Mouse (Mus musculus) limb, embryonic 12.5 days (tissue): ENCODE results near the gene Bglap2. TPM values are rescaled to one million over a fixed set of nuclear protein-coding genes. Genes with fewer than 3 reads are reported as not detected.
"Not testable (repeated sequence)": the region's sequence is repeated elsewhere in the genome, so short reads cannot be mapped to it uniquely, and the experiment has no call there.

Source experiments
- ATAC-seq: fragments of 200-750 bp; cut with Nextera tagmentation; 2 replicates; pipeline ENCODE4 v1.8.0; 2017; ENCODE audit warnings: low read depth, moderate TSS enrichment; ENCODE audit not compliant: insufficient number of reproducible peaks, insufficient read depth, low FRiP score, low TSS enrichment
- H3K27ac ChIP-seq: fragments of 300-500 bp; sonication (generic); 2 replicates; pipeline ENCODE4 v1.5.1; 2016; ENCODE audit warnings: mild to moderate bottlenecking, moderate library complexity
- H3K27me3 ChIP-seq: fragments of 300-500 bp; sonication (generic); 2 replicates; pipeline ENCODE4 v1.6.1; 2016; ENCODE audit warnings: mild to moderate bottlenecking, moderate library complexity
- H3K36me3 ChIP-seq: fragments of 300-500 bp; sonication (generic); 2 replicates; pipeline ENCODE4 v1.6.1; 2016; ENCODE audit warnings: mild to moderate bottlenecking, moderate library complexity
- H3K4me1 ChIP-seq: fragments of 300-500 bp; sonication (generic); replicated peaks from 2 replicates; pipeline ENCODE4 v1.6.1; 2016
- H3K4me2 ChIP-seq: fragments of 300-500 bp; sonication (generic); 2 replicates; pipeline ENCODE4 v1.6.1; 2016; ENCODE audit warnings: mild to moderate bottlenecking, moderate library complexity
- H3K4me3 ChIP-seq: fragments of 300-500 bp; sonication (generic); replicated peaks from 2 replicates; pipeline ENCODE4 v1.5.1; 2016; ENCODE audit warnings: mild to moderate bottlenecking
- H3K9ac ChIP-seq: fragments of 300-500 bp; sonication (generic); replicated peaks from 2 replicates; pipeline ENCODE4 v1.6.1; 2016; ENCODE audit warnings: mild to moderate bottlenecking, moderate library complexity
- H3K9me3 ChIP-seq: fragments of 300-500 bp; sonication (generic); 2 replicates; pipeline ENCODE4 v1.6.1; 2016; ENCODE audit warnings: mild to moderate bottlenecking, moderate library complexity
- WGBS: fragments of 180-500 bp; shearing (Covaris S2); methylation state at CpG from one replicate; pipeline ENCODE4 v1.1.7; 2016; 5-methylcytosine and 5-hydroxymethylcytosine counted together
- polyA plus RNA-seq: library from polyadenylated mRNA; unstranded; fragments of >200 nt; fragmentation: Nextera tagmentation; extraction: Ambion mirVana; gene quantifications from 2 replicates; pipeline ENCODE4 v1.2.1, GENCODE M21; 2016

Bglap2 gene
- not detected in 2 replicates for polyA plus RNA-seq

- not testable (repeated sequence) for H3K36me3 ChIP-seq, H3K9me3 ChIP-seq, ATAC-seq, H3K9ac ChIP-seq, H3K27me3 ChIP-seq, H3K4me3 ChIP-seq, H3K4me1 ChIP-seq, H3K4me2 ChIP-seq, H3K27ac ChIP-seq
- WGBS: 78% methylated on average over 5 of the region's 5 CpGs
Observed at GRCm38 (mm10) chr3:88378599-88378998, at the start of gene Bglap2. TSS of gene Bglap2 (minus strand) at chr3:88378699.

- no peaks in the 10 kb centered on the region for H3K27me3 ChIP-seq
- no peak overlapping the region for H3K9ac ChIP-seq
- H3K4me3 ChIP-seq: no peak overlapping the region
- H3K27ac ChIP-seq: no peak overlapping the region
- no peaks in the 10 kb centered on the region for H3K36me3 ChIP-seq
- H3K4me1 ChIP-seq: peaks cover 15% of the 10 kb centered on the region
- no peak for ATAC-seq
- no peaks in the 10 kb centered on the region for H3K9me3 ChIP-seq
- WGBS: 85% methylated on average over 4 of the region's 4 CpGs
- no peak overlapping the region for H3K4me2 ChIP-seq
Observed at GRCm38 (mm10) chr3:88427342-88427905, 48.9 kb upstream of the Bglap2 start.

GRCm38 (mm10) chr3:88425708-88426420, 47.4 kb upstream of the Bglap2 start:
- no peak for ATAC-seq
- no peaks in the 10 kb centered on the region for H3K27me3 ChIP-seq
- H3K4me3 ChIP-seq: no peak overlapping the region
- peaks cover 22% of the 10 kb centered on the region for H3K4me1 ChIP-seq
- WGBS: 81% methylated on average over 10 of the region's 10 CpGs
- no peaks in the 10 kb centered on the region for H3K9me3 ChIP-seq
- 0 out of 2 replicates have a peak overlapping the region, but pooled peaks have one; percentile 90 for H3K4me2 ChIP-seq
- H3K27ac ChIP-seq: no peak overlapping the region
- no peak overlapping the region for H3K9ac ChIP-seq
- peaks cover 8% of the 10 kb centered on the region for H3K36me3 ChIP-seq

GRCm38 (mm10) chr3:88425330-88425689, 46.8 kb upstream of the Bglap2 start:
- no peaks in the 10 kb centered on the region for H3K9me3 ChIP-seq
- ATAC-seq: no peak
- peak overlapping the region; percentile 60 for H3K4me3 ChIP-seq
- peaks cover 14% of the 10 kb centered on the region for H3K36me3 ChIP-seq
- peak overlapping the region; percentile 90 for H3K4me2 ChIP-seq
- WGBS: 3% methylated on average over 2 of the region's 2 CpGs
- H3K27ac ChIP-seq: no peak overlapping the region
- no peaks in the 10 kb centered on the region for H3K27me3 ChIP-seq
- peaks cover 22% of the 10 kb centered on the region for H3K4me1 ChIP-seq
- no peak overlapping the region for H3K9ac ChIP-seq

GRCm38 (mm10) chr3:88424605-88425329, 46.3 kb upstream of the Bglap2 start, which contains the start of gene Slc25a44:
TSS of gene Slc25a44 (minus strand) at chr3:88425139.
- ATAC-seq: peak; percentile 97
- Histone ChIP-seq H3K4me1 (peaks cover 22% of the 10 kb centered on the region), H3K9me3 (no peaks in the 10 kb centered on the region), H3K27ac (0 out of 2 replicates have a peak within 1 kb of the TSS, but pooled peaks have one; percentile 20), H3K9ac (peak within 1 kb of the TSS; percentile 63), H3K36me3 (peaks cover 19% of the 10 kb centered on the region), H3K4me3 (peak within 1 kb of the TSS; percentile 60), H3K27me3 (no peaks in the 10 kb centered on the region), H3K4me2 (peak within 1 kb of the TSS; percentile 90)
- 2% methylated on average over 35 of the region's 35 CpGs for WGBS

- ATAC-seq: no peak
- Histone ChIP-seq H3K36me3 (peaks cover 45% of the 10 kb centered on the region), H3K9me3 (no peaks in the 10 kb centered on the region), H3K4me1 (peaks cover 22% of the 10 kb centered on the region), H3K27me3 (no peaks in the 10 kb centered on the region), H3K4me2 (no peak overlapping the region), H3K27ac (no peak overlapping the region), H3K9ac (no peak overlapping the region), H3K4me3 (no peak overlapping the region)
- 52% methylated on average over 9 of the region's 9 CpGs for WGBS
Observed at GRCm38 (mm10) chr3:88422020-88422720, 43.7 kb upstream of the Bglap2 start.

- Histone ChIP-seq H3K4me1 (peaks cover 22% of the 10 kb centered on the region), H3K9me3 (no peaks in the 10 kb centered on the region), H3K27ac (no peak overlapping the region), H3K9ac (no peak overlapping the region; the same call in 1 of the 2 replicates), H3K27me3 (no peaks in the 10 kb centered on the region), H3K36me3 (peaks cover 59% of the 10 kb centered on the region), H3K4me2 (no peak overlapping the region), H3K4me3 (no peak overlapping the region)
- ATAC-seq: no peak
- WGBS: 94% methylated on average over 19 of the region's 19 CpGs
Observed at GRCm38 (mm10) chr3:88420771-88421170, 42.3 kb upstream of the Bglap2 start.

- Histone ChIP-seq H3K36me3 (peaks cover 85% of the 10 kb centered on the region), H3K4me3 (no peak overlapping the region), H3K27me3 (no peaks in the 10 kb centered on the region), H3K9me3 (no peaks in the 10 kb centered on the region), H3K27ac (no peak overlapping the region), H3K4me1 (peaks cover 10% of the 10 kb centered on the region; the same call in 1 of the 2 replicates), H3K9ac (no peak overlapping the region), H3K4me2 (no peak overlapping the region)
- ATAC-seq: no peak
- 74% methylated on average over 6 of the region's 6 CpGs for WGBS
Observed at GRCm38 (mm10) chr3:88418016-88418415, 39.5 kb upstream of the Bglap2 start.

GRCm38 (mm10) chr3:88415668-88416067, 37.2 kb upstream of the Bglap2 start:
- Histone ChIP-seq H3K27me3 (no peaks in the 10 kb centered on the region), H3K9me3 (no peaks in the 10 kb centered on the region), H3K4me1 (no peaks in the 10 kb centered on the region; the same call in 1 of the 2 replicates), H3K27ac (no peak overlapping the region), H3K9ac (no peak overlapping the region), H3K36me3 (peaks cover 95% of the 10 kb centered on the region), H3K4me3 (no peak overlapping the region), H3K4me2 (no peak overlapping the region)
- ATAC-seq: no peak
- WGBS: 80% methylated on average over 4 of the region's 4 CpGs

GRCm38 (mm10) chr3:88412636-88413035, 34.1 kb upstream of the Bglap2 start:
- peaks cover 64% of the 10 kb centered on the region for H3K36me3 ChIP-seq
- ATAC-seq: no peak
- WGBS: 89% methylated on average over 11 of the region's 11 CpGs

GRCm38 (mm10) chr3:88411681-88412080, 33.2 kb upstream of the Bglap2 start:
- H3K9me3 ChIP-seq: no peaks in the 10 kb centered on the region
- H3K36me3 ChIP-seq: peaks cover 55% of the 10 kb centered on the region
- H3K9ac ChIP-seq: no peak overlapping the region
- peaks cover 21% of the 10 kb centered on the region for H3K4me1 ChIP-seq
- WGBS: 85% methylated on average over 4 of the region's 4 CpGs
- ATAC-seq: no peak
- no peak overlapping the region for H3K27ac ChIP-seq
- no peaks in the 10 kb centered on the region for H3K27me3 ChIP-seq
- H3K4me2 ChIP-seq: no peak overlapping the region
- no peak overlapping the region for H3K4me3 ChIP-seq

More at GRCm38 (mm10) chr3:88412636-88413035, 34.1 kb upstream of the Bglap2 start:
- Histone ChIP-seq H3K4me1 (peaks cover 18% of the 10 kb centered on the region), H3K9me3 (no peaks in the 10 kb centered on the region), H3K4me2 (no peak overlapping the region), H3K9ac (no peak overlapping the region), H3K27me3 (no peaks in the 10 kb centered on the region), H3K27ac (no peak overlapping the region), H3K4me3 (no peak overlapping the region)
